Mouse (Mus musculus): ENCODE data around the gene Acer1.
"Not testable (repeated sequence)": the region's sequence is repeated elsewhere in the genome, so short reads cannot be mapped to it uniquely, and the experiment has no call there.

Gene Acer1

GRCm38 (mm10) chr17:56952639-56953038 lies 29.3 kb downstream of the Acer1 start:
- no peak for DNase-seq (ENCODE audit: low read depth, low spot score)

DNA sequence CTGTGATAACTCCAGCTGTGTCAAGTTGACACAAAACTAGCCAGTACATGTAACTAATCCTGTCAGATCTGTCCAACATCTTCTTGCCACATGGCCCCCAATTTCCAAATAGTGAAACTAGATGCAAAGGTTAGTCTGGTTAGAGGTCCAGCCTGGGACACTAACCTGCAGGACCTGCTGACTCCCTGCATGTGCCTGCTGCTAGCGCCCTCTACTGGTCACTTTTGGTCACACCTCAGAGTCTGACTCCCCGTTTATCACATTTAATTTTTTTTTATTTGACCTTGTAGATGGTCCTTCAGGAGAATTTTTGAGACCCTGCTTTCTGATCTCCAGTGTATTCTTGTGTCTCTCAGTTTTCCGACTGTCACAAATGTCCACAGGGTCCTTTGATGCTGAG lies 31.0 kb downstream of the Acer1 start:
- peak; percentile 51 for DNase-seq (ENCODE audit: low read depth, low spot score)

- no peak for DNase-seq (ENCODE audit: low read depth, low spot score)
Observed at GRCm38 (mm10) chr17:56938751-56939150, 43.2 kb downstream of the Acer1 start.

- DNase-seq (ENCODE audit: low read depth, low spot score), result no peak
Observed at GRCm38 (mm10) chr17:56936731-56937130, 45.2 kb downstream of the Acer1 start.

DNA sequence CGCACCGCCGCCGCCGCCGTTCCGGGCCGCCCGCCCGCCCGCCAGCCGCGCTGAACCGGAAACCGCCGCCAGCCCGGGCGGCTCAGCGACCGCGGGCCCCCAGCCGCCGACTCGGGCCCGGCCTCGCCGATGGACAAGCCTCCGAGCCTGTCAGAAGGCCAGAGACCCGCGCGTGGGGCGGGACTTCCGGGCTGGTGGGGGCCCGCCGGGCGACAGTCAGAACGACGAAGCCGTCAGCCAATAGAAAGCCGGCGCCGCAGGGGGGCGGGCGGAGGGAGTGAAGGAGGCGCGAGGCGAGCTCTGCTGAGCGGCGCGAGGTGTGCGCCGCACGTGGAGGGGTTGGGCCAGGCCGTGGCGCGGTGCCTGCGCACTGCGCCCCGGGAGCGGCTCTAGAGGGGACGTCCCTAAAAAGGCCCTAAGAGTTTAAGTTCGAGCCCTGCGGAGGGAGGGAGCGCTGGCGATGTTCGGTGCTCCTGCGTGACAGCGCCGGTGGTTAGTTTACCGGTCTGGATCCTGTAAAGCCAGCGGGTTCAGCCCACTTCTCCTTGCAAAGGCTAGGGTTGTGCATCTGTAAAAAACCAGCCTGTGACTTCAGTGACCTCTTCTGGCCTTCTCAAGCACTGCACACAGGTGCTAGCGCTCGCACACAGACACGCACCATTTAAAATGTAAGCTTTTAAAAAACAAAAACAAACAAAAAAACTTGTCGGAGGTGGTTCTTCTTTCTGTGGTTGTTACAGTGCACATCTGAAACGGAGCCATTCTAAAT lies 46.4 kb downstream of the Acer1 start, which contains the start of gene Mllt1:
Gene Mllt1 (minus strand): TSS at position 53 of the 769 bp plus-strand sequence.
- peak; percentile 98 for DNase-seq (ENCODE audit: low read depth, low spot score)

GRCm38 (mm10) chr17:56934545-56935330 lies 47.2 kb downstream of the Acer1 start:
- DNase-seq (ENCODE audit: low read depth, low spot score), result peak; percentile 43

DNA sequence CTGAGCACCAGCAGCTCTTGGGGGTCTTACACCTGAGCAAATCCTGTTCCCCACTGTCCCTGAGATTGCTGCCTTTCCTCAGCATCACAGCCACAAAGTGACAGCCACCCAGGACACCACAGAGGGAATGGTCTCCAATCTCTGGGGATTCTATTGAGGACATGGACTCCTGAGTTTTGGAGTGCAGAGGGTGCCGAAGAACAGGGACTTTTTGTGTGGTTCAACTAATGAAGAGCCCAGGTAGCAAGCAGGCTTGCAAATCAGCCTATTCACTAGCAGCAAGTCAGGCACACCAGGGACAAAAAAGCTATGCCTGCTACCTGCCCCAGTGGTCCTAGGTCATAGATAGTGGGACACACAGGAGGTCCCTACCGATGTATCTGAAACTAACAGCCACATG lies 48.5 kb downstream of the Acer1 start:
- DNase-seq (ENCODE audit: low read depth, low spot score), result no peak

DNA sequence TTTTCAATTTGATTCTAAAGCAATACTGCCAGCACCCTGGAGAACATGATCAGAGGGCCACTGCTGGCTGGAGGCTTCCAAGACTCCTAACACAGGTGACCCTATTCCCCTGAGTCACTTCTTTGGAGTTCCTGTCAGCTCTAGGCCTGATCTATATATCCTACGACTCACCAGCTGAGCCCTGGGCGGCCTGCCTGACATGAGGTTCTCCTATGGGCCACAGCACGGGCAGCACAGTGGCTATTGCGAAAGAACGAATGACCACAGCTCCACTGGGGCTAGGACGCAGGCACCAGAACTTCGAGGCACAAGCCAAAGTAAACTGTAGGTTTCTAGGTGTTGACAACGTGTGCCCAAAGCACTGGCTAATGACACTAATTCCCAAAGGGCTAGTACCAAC lies 51.9 kb downstream of the Acer1 start:
- DNase-seq (ENCODE audit: low read depth, low spot score), result no peak

GRCm38 (mm10) chr17:56929530-56929929 lies 52.4 kb downstream of the Acer1 start:
- no peak for DNase-seq (ENCODE audit: low read depth, low spot score)

- no peak for DNase-seq (ENCODE audit: low read depth, low spot score)
Observed at GRCm38 (mm10) chr17:56929101-56929500, 52.8 kb downstream of the Acer1 start.

GRCm38 (mm10) chr17:56925998-56926397 lies 55.9 kb downstream of the Acer1 start:
- no peak for DNase-seq (ENCODE audit: low read depth, low spot score)

GRCm38 (mm10) chr17:56919725-56920124 lies 62.2 kb downstream of the Acer1 start:
- DNase-seq (ENCODE audit: low read depth, low spot score), result no peak

DNA sequence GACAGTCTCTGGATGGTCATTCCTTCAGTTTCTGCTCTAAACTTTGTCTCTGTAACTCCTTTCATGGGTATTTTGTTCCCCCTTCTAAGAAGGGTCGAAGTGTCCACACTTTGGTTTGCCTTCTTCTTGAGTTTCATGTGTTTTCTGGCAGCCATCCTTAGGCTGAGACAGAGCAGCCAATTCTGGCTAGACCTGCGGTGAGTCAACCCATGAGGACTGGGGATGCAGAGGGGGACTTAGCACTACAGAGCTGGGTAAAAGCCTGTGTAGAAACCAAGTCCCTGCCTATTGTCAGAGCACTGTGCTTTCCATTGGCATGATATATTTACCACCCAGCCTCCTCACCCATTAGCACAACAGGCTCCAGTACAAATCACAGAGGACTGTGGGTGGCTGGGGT lies 64.8 kb downstream of the Acer1 start:
- DNase-seq (ENCODE audit: low read depth, low spot score), result no peak

GRCm38 (mm10) chr17:56913444-56913843 lies 68.5 kb downstream of the Acer1 start:
- no peak for DNase-seq (ENCODE audit: low read depth, low spot score)

- DNase-seq (ENCODE audit: low read depth, low spot score), result no peak
Observed at GRCm38 (mm10) chr17:56913023-56913422, 68.9 kb downstream of the Acer1 start.

DNA sequence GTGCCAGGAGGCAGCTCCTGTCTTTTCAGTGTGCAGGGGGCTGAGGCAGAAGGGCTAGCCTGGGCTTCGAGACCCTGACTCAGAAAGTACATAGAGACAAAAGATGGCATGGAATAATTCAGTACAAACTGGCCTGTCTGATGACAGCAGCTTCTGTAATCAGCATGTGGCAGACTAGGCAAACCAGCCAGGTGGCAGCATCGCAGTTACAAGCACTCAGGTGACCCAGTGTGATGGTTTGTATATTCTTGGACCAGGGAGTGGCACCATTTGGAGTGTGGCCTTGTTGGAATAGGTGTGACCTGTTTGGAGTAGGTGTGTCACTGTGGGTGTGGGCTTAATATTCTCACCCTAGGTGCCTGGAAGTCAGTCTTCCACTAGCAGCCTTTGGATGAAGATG lies 72.2 kb downstream of the Acer1 start:
- DNase-seq (ENCODE audit: low read depth, low spot score), result not testable (repeated sequence)

DNA sequence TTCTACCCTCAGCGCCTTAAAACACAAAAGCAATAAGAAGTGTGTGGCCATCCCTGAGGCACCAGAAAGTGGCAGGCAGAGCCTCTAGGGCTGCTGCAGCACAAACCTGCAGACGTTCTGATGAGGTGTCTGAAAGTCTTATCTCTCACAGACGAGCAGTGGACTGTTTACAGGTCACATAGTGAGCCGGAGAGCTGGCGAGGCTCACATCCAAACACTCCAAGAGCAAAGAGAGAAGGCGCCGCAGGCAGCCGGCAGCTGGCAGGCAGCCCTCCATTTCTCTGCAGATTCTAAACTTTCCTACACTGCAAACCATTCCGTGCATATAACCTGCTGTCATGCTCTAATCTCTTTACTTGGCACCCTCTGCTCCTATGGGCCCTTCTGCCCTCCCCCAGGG lies 74.0 kb downstream of the Acer1 start:
- no peak for DNase-seq (ENCODE audit: low read depth, low spot score)

DNA sequence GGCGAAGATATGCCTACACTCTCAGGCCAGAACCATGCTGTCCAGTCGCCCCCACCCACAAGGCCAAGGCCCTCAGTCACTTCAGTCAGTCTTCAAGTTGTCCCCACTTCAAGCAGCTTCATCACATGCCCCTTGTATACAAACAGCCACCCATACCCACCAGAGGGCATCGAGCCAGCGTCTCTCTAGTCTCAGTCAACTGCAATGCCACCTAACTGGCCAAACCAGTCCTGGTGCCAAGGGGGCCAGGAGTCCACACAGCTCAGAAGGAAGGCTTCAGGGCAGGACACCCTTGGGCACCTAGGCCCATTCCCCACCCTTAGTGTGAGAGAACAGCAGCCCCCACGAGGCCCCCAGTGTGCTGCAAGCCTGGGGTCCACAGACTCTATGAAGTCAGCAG lies 74.8 kb downstream of the Acer1 start:
- no peak for DNase-seq (ENCODE audit: low read depth, low spot score)

- DNase-seq (ENCODE audit: low read depth, low spot score), result no peak
Observed at GRCm38 (mm10) chr17:56906166-56906565, 75.8 kb downstream of the Acer1 start.

Data from mesoderm, embryonic 11.5 days (tissue).